Mouse (Mus musculus) testis, adult 2 months (tissue): ENCODE measurements around the gene Plekhg5.
A peak's percentile ranks its signal among the peaks of the same experiment; 100 is the strongest.

Experiments used
- CTCF ChIP-seq: fragments of 200-500 bp; IDR thresholded peaks from 2 replicates; pipeline ENCODE4 v1.5.1; 2012; ENCODE audit warnings: low read depth, mild to moderate bottlenecking, inconsistent platforms, low read length, moderate library complexity; ENCODE audit not compliant: control insufficient read depth, insufficient read depth, insufficient replicate concordance
- POLR2A ChIP-seq: fragments of 200-500 bp; IDR thresholded peaks from 2 replicates; pipeline ENCODE4 v1.6.1; 2012; ENCODE audit warnings: low read depth, mild to moderate bottlenecking, inconsistent platforms, low read length, moderate library complexity; ENCODE audit not compliant: control insufficient read depth

- TF ChIP-seq CTCF = no peak
- peak; percentile 36; the same call in 1 of the 2 replicates for TF ChIP-seq POLR2A
Measured at GRCm38 (mm10) chr4:152107971-152108509, 35.7 kb downstream of the Plekhg5 start.
